Mouse (Mus musculus): ENCODE data around the gene Galnt6. TPM values are rescaled to one million over a fixed set of nuclear protein-coding genes. Genes with fewer than 3 reads are reported as not detected.
A peak's percentile ranks its signal among the peaks of the same experiment; 100 is the strongest.

Gene Galnt6
- total and polyA plus RNA-seq, 2 experiments from 2014 or later, result 0.34 to 0.37 TPM

DNA sequence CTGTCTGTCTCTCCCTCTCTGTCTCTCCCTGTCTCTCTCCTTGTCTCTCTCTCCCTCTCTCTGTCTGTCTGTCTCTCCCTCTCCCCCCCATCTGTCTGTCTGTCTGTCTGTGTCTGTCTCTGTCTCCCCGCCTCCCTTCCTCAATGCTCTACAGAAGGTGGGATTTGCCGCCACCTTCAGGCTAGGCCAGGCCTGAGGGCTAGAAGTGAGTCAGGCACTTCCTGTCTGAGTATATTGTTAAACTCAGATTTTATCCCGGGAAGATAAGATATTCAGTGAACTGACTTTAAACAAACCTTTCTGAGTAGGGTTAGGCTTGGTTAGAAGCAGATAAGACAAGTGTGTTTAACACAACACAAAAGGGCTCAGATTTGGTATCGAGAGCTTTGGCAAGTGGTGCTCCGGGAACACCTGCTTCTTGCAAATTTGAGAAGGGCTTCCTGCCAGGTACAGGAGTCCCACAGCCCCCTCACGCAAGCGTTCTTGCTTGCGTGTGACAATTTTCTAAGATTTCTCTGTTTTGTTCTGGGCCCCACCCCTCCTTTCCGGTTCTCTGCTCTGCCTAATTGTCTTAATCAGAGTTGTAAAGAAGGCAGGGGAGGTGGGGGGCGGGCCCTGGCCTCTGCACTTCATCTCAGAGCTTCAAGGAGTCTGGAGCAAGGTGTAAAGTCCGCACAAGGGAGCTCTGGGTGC lies 25.8 kb upstream of the Galnt6 start:
- no peak overlapping the region for H3K27ac ChIP-seq

GRCm38 (mm10) chr15:100754041-100754440 lies 24.9 kb upstream of the Galnt6 start:
- WGBS, result 47% methylated on average over 7 of the region's 7 CpGs
- H3K4me3 ChIP-seq (ENCODE audit: low read length), result no peak overlapping the region
- H3K4me2 ChIP-seq (ENCODE audit: low read depth, low read length), result no peak overlapping the region
- TF ChIP-seq CTCF (IDR thresholded peaks at IDR 0.05; ENCODE audit: low read depth), result no peak
- H3K27me3 ChIP-seq (ENCODE audit: insufficient read depth, low read length), result no peaks in the 10 kb centered on the region
- no peak for ATAC-seq
- DNase-seq (ENCODE audit: low spot score), result no peak
- H3K9me3 ChIP-seq (ENCODE audit: low read length), result no peaks in the 10 kb centered on the region
- no peaks in the 10 kb centered on the region for H3K4me1 ChIP-seq (ENCODE audit: insufficient read depth, low read length)
- no peaks in the 10 kb centered on the region for H3K36me3 ChIP-seq (ENCODE audit: insufficient read depth, low read length)
- H3K9ac ChIP-seq (replicated peaks; ENCODE audit: low read length), result no peak overlapping the region
- H3K27ac ChIP-seq, result no peak overlapping the region

More for the DNA sequence above, 25.8 kb upstream of the Galnt6 start:
- Histone ChIP-seq H3K36me3 (ENCODE audit: insufficient read depth, low read length) (no peaks in the 10 kb centered on the region), H3K9me3 (ENCODE audit: low read length) (no peaks in the 10 kb centered on the region), H3K4me3 (ENCODE audit: low read length) (no peak overlapping the region), H3K9ac (replicated peaks; ENCODE audit: low read length) (no peak overlapping the region), H3K4me1 (ENCODE audit: insufficient read depth, low read length) (no peaks in the 10 kb centered on the region), H3K4me2 (ENCODE audit: low read depth, low read length) (peak overlapping the region; percentile 34), H3K27me3 (ENCODE audit: insufficient read depth, low read length) (no peaks in the 10 kb centered on the region)
- peak; percentile 73 for TF ChIP-seq CTCF (IDR thresholded peaks at IDR 0.05; ENCODE audit: low read depth)
- ATAC-seq (no peak), DNase-seq (ENCODE audit: low spot score) (peak; percentile 68)
- 11% methylated on average over 11 of the region's 11 CpGs for WGBS

DNA sequence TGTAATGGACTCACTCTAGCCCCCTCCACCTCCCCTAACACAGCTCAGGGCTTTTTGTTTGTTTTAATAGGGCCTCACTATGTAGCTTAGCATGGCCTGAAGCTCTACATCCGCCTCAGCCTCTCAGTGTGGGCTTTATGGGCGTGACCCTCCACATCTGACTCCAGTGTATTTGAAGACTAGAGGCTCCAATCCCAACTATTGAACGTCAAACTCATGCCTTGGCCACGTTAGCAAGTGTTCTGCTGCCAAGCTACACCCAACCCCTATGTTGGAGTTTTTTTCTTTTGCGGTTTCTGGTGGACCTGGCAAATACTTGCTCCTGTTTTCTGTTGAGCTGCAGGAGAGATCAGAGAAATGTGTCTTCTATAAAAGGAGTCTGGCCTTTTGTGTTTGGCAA lies 23.9 kb upstream of the Galnt6 start:
- H3K4me2 ChIP-seq (ENCODE audit: low read depth, low read length), result no peak overlapping the region
- TF ChIP-seq CTCF (IDR thresholded peaks at IDR 0.05; ENCODE audit: low read depth), result no peak
- H3K9ac ChIP-seq (replicated peaks; ENCODE audit: low read length), result no peak overlapping the region
- H3K27ac ChIP-seq, result no peak overlapping the region
- no peaks in the 10 kb centered on the region for H3K9me3 ChIP-seq (ENCODE audit: low read length)
- H3K36me3 ChIP-seq (ENCODE audit: insufficient read depth, low read length), result no peaks in the 10 kb centered on the region
- ATAC-seq (no peak), DNase-seq (ENCODE audit: low spot score) (no peak)
- WGBS, result 65% methylated on average over 5 of the region's 5 CpGs
- H3K4me1 ChIP-seq (ENCODE audit: insufficient read depth, low read length), result no peaks in the 10 kb centered on the region
- H3K4me3 ChIP-seq (ENCODE audit: low read length), result no peak overlapping the region
- H3K27me3 ChIP-seq (ENCODE audit: insufficient read depth, low read length), result no peaks in the 10 kb centered on the region

DNA sequence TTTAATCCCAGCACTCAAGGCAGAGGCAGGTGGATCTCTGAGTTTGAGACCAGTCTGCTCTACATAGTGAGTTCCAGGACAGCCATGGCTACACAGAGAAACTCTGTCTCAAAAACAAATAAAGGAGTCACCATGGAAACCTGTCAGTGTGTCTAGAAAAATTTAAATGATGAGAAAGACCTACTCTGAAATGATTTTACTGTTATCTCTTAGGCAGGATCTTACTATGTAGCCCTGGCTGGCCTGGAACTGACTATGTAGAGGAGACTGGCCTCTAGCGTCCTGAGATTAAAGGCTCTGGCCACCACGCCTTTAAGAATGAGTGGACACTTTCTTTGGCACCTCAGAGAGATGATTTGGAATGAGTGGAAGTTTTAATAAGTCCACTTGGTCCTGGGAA lies 23.3 kb upstream of the Galnt6 start:
- Histone ChIP-seq H3K4me3 (ENCODE audit: low read length) (no peak overlapping the region), H3K27ac (no peak overlapping the region), H3K36me3 (ENCODE audit: insufficient read depth, low read length) (no peaks in the 10 kb centered on the region), H3K9ac (replicated peaks; ENCODE audit: low read length) (no peak overlapping the region), H3K27me3 (ENCODE audit: insufficient read depth, low read length) (no peaks in the 10 kb centered on the region), H3K4me2 (ENCODE audit: low read depth, low read length) (no peak overlapping the region), H3K9me3 (ENCODE audit: low read length) (no peaks in the 10 kb centered on the region), H3K4me1 (ENCODE audit: insufficient read depth, low read length) (no peaks in the 10 kb centered on the region)
- no peak for ATAC-seq
- TF ChIP-seq CTCF (IDR thresholded peaks at IDR 0.05; ENCODE audit: low read depth), result no peak
- 82% methylated on average over 2 of the region's 2 CpGs for WGBS
- DNase-seq (ENCODE audit: low spot score), result no peak

- TF ChIP-seq CTCF (IDR thresholded peaks at IDR 0.05; ENCODE audit: low read depth), result no peak
- WGBS, result 74% methylated on average over 10 of the region's 10 CpGs
Measured at GRCm38 (mm10) chr15:100749751-100750538, 20.8 kb upstream of the Galnt6 start.

DNA sequence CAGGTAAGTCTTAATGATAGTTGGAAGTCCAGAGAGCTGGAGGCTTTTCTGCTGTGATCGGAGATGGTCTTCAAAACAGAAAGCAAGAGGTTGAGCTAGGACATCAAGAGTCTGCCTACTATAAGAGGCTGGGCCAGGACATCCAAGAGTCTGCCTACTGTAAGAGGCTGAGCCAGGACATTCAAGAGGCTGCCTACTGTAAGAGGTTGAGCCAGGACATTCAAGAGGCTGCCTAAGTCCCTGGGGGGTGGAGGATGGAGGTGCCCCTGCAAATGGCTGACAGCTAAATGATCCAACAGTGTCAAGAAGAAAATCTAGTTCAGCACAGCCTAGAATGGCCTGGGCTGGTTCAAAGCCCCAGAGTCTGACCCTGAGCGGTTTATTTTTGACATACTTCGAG lies 19.4 kb upstream of the Galnt6 start:
- no peak for TF ChIP-seq CTCF (IDR thresholded peaks at IDR 0.05; ENCODE audit: low read depth)
- H3K4me3 ChIP-seq (ENCODE audit: low read length), result no peak overlapping the region
- H3K36me3 ChIP-seq (ENCODE audit: insufficient read depth, low read length), result no peaks in the 10 kb centered on the region
- no peak overlapping the region for H3K4me2 ChIP-seq (ENCODE audit: low read depth, low read length)
- no peaks in the 10 kb centered on the region for H3K9me3 ChIP-seq (ENCODE audit: low read length)
- 96% methylated on average over 3 of the region's 3 CpGs for WGBS
- DNase-seq (ENCODE audit: low spot score) (no peak), ATAC-seq (no peak)
- H3K9ac ChIP-seq (replicated peaks; ENCODE audit: low read length), result no peak overlapping the region
- H3K27ac ChIP-seq, result no peak overlapping the region
- H3K27me3 ChIP-seq (ENCODE audit: insufficient read depth, low read length), result no peaks in the 10 kb centered on the region
- no peaks in the 10 kb centered on the region for H3K4me1 ChIP-seq (ENCODE audit: insufficient read depth, low read length)

More at GRCm38 (mm10) chr15:100749751-100750538, 20.8 kb upstream of the Galnt6 start:
- H3K4me3 ChIP-seq (ENCODE audit: low read length), result no peak overlapping the region
- H3K9ac ChIP-seq (replicated peaks; ENCODE audit: low read length), result no peak overlapping the region
- no peaks in the 10 kb centered on the region for H3K4me1 ChIP-seq (ENCODE audit: insufficient read depth, low read length)
- ATAC-seq (no peak), DNase-seq (ENCODE audit: low spot score) (no peak)
- H3K27me3 ChIP-seq (ENCODE audit: insufficient read depth, low read length), result no peaks in the 10 kb centered on the region
- no peaks in the 10 kb centered on the region for H3K36me3 ChIP-seq (ENCODE audit: insufficient read depth, low read length)
- no peak overlapping the region for H3K27ac ChIP-seq
- no peaks in the 10 kb centered on the region for H3K9me3 ChIP-seq (ENCODE audit: low read length)
- H3K4me2 ChIP-seq (ENCODE audit: low read depth, low read length), result no peak overlapping the region

Data from hindbrain, postnatal 0 days (tissue).